Comparison of ENCODE assay signal across 9 mouse cellular contexts in genomic region chr2:148048484-148049129, GRCm38 (mm10). TPM values are rescaled to one million over a fixed set of nuclear protein-coding genes. Genes with fewer than 3 reads are reported as not detected.
DNase-seq lines count a peak whose midpoint lies in the region; ATAC-seq and TF ChIP-seq lines count a peak whose summit lies in the region.
"Had no signal": no experiment of that assay in that cellular context is flagged by ENCODE, and none has a peak within 500 bp of the region (broad histone marks: within the 10 kb centered on the region; RNA-seq: fewer than 3 reads in every experiment).

No protein-coding gene starts in this region.

- peak overlapping the region; percentile 33 to 42 for H3K4me3 ChIP-seq in heart, embryonic 14.5 days (ENCODE audit: control insufficient read depth in 1 of 2, insufficient read depth in 1 of 2, low read depth in 1 of 2, low read length in 2 of 2)
- H3K4me3 ChIP-seq in small intestine, adult 2 months (ENCODE audit: low read depth, low read length) = peak overlapping the region; percentile 62

- in situ Hi-C loops in Patski (cut with MboI; ENCODE audit: low pct_unique_long_range_greater_than_20kb) = loop anchor here (5.0 to 10.0 kb wide), 2 partner anchors 204 to 246 kb away; no protein-coding TSS in a partner anchor

- POLR2A ChIA-PET in Patski (lab: Charles Lee) = no interaction called here

- H3K27ac ChIP-seq in heart, embryonic 14.5 days (replicated peaks in 1 of 2; ENCODE audit: control insufficient read depth in 1 of 2, insufficient read depth in 1 of 2, low read depth in 2 of 2, low read length in 2 of 2) = no peak overlapping the region
- no peak overlapping the region for H3K27ac ChIP-seq in small intestine, adult 2 months (ENCODE audit: insufficient read depth, low read depth, low read length)

- WGBS in heart, embryonic 14.5 days = under 1% methylated on average over 41 of the region's 41 CpGs
- WGBS in small intestine, adult 2 months = 1% methylated on average over 41 of the region's 41 CpGs

- peak; percentile 68 for ATAC-seq in Patski
- ATAC-seq in heart, embryonic 14.5 days (ENCODE audit: insufficient number of reproducible peaks, insufficient read depth, low FRiP score, low read depth) = peak; percentile 24; the same call in 1 of the 2 replicates
- ATAC-seq in activated CD4-positive, CD25-positive, alpha-beta regulatory T cell, adult 4 months = no peak

- TF ChIP-seq POLR2A in small intestine, adult 2 months (IDR thresholded peaks at IDR 0.05; ENCODE audit: low read depth, low read length) = no peak

- peak; percentile 9 for DNase-seq in 3T3-L1 (ENCODE audit: low read depth, low spot score)
- DNase-seq in Patski (ENCODE audit: low read depth, low spot score) = peak; percentile 2
- DNase-seq in embryo, embryonic 9.5 days (ENCODE audit: extremely low spot score) = peak; percentile 90
- DNase-seq in kidney, postnatal 10 days = peak; percentile 87
- peak; percentile 86 for DNase-seq in lung, postnatal 25 days (ENCODE audit: low spot score)

- peak overlapping the region; percentile 65 for H3K4me2 ChIP-seq in heart, embryonic 14.5 days (ENCODE audit: low read length)

- CTCF ChIA-PET in Patski (lab: Charles Lee) = interaction anchor here (0.9 to 1.6 kb wide), 8 partner anchors 9 to 241 kb away, joined by 3 to 8 read pairs (median 4); no protein-coding TSS in a partner anchor

- H3K36me3 ChIP-seq in heart, embryonic 14.5 days (ENCODE audit: control insufficient read depth, insufficient read depth, low read length) = no peaks in the 10 kb centered on the region
- no peaks in the 10 kb centered on the region for H3K36me3 ChIP-seq in small intestine, adult 2 months (ENCODE audit: control insufficient read depth, insufficient read depth, low read length)

- H3K27me3 ChIP-seq in Patski = peaks cover 69% of the 10 kb centered on the region
- peaks cover 100% of the 10 kb centered on the region for H3K27me3 ChIP-seq in heart, embryonic 14.5 days (ENCODE audit: control insufficient read depth, insufficient read depth, low read length)
- H3K27me3 ChIP-seq in small intestine, adult 2 months (ENCODE audit: control insufficient read depth, insufficient read depth, low read length) = peaks cover 45% of the 10 kb centered on the region

- TF ChIP-seq CTCF in Patski (IDR thresholded peaks at IDR 0.05) = no peak
- peak; percentile 85 for TF ChIP-seq CTCF in small intestine, adult 2 months (IDR thresholded peaks at IDR 0.05; ENCODE audit: extremely low read depth, insufficient read length, insufficient replicate concordance, low read depth, low read length)

- no peak overlapping the region for H3K9ac ChIP-seq in heart, embryonic 14.5 days (ENCODE audit: low read length)

- no peaks in the 10 kb centered on the region for H3K9me3 ChIP-seq in heart, embryonic 14.5 days (ENCODE audit: control insufficient read depth, low read length)

- peaks cover 13 to 26% of the 10 kb centered on the region in 2 experiments; a peak in 3 of 4 replicates for H3K4me1 ChIP-seq in heart, embryonic 14.5 days (ENCODE audit: control insufficient read depth in 2 of 2, insufficient read depth in 2 of 2, low read length in 2 of 2)
- peaks cover 14% of the 10 kb centered on the region; the same call in 1 of the 2 replicates for H3K4me1 ChIP-seq in small intestine, adult 2 months (ENCODE audit: control insufficient read depth, insufficient read depth, insufficient read length, low read length)

RNA-seq across cellular contexts. Expression of gene Foxa2, which starts 1.8 kb away (rescaled TPM):
- 3.0 TPM for polyA plus RNA-seq in Patski (2021)
- 0.24 TPM in 1 of 2 replicates, not detected in the other for polyA plus RNA-seq in heart, embryonic 14.5 days (2014; fragmentation: Nextera tagmentation; extraction: Ambion mirVana)
- polyA plus RNA-seq in small intestine, adult 2 months (2012; rRNA removed) = 16.6 and 19.6 TPM in 2 replicates
- polyA plus RNA-seq in activated CD4-positive, CD25-positive, alpha-beta regulatory T cell, adult 4 months (2017; shearing (Covaris generic)) = not detected
- polyA plus RNA-seq: frontal cortex, adult 2 months had no signal

Comparison
In these comparisons a context has a peak if more than half of its experiments do, and no peak if none do; other contexts are left out.
1. DNase-seq: peak in every context shown above with its lines; median percentile 90 in embryo, embryonic 9.5 days; 87 in kidney, postnatal 10 days; 86 in lung, postnatal 25 days; 9 in 3T3-L1; 2 in Patski.